Mouse (Mus musculus): ENCODE measurements around the gene Plxna4.

Plxna4 gene

DNA sequence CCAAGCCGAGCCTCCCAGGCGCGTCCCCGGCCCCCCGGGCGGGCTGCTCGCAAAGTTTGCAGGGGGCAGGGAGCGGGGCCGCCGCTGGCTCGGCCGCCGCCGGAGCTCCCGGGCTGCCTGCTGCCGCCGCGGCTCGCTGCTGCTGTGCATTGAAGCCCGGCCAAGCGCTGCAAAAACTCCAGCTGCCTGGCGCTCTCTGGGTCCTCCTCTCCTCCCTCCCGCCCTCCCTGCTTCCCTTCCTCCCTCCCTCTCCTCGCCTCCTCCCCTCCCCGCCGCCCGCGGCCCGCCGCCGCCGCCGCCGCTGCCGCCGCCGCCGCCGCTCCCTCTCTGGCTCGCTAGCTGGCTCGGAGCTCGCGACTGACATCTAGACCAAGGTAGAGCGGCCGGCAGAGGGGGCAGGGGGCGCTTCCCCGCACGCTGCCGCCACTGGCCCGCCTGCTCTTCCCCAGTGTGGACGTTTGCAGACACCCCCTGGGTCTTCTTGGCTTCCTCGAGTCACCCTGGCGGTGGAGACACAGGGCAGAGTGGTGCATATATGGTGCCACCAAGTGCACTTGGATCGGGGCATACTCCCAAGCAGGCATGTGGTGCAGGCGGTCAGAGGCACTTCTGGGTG, at the start of gene Plxna4:
Gene Plxna4 (minus strand): TSS at position 137 of the 616 bp plus-strand sequence.
- peak; percentile 61 for DNase-seq

DNA sequence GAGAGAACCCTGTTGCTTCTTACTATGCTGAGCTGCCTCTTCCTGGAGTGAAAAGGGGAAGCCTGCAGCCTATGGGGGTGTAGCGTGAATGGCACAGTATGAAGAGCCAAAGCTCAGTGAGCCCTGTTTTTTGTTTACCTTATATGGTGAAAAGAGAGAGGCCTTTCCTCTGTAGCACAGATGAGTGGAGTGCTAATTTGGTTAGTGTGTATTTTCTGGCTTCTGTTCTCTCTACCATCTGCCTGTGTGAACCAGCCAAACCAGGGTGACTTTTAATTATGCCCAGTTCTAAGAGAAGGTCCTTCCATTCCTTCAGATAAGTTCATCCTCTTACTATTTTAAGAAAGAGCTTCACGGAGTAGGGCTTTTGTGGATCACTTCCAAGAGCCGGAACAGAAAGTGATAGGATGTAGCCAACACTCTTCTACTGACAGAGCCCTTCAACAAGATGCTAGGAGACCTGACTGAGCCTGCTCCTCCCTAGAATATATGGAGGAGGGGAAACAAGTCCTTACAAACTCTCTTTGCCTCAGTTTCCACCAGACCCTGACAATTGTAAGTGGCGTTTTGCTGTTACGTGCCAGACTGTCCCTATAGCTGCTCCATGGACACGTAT, 49.7 kb upstream of the Plxna4 start:
- DNase-seq = no peak

DNA sequence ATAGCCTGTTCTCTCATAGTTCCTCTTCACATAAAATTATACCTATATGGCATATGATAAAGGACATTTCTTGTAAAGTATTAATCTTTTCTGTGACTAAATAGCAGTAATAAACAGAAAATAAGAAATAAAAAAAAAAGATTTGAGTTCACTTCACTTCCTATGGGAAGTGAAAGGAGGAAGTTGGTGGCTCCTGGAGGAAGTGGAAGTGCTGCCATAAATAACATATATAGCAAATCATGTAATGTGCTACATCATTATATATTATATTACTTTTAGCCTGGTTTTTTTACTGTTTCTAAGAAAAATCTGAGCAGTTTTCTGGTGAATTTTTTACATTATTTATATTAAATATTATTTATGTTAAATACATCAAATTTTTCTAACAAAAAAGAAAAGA, 22.7 kb upstream of the Plxna4 start:
- no peak for DNase-seq

DNA sequence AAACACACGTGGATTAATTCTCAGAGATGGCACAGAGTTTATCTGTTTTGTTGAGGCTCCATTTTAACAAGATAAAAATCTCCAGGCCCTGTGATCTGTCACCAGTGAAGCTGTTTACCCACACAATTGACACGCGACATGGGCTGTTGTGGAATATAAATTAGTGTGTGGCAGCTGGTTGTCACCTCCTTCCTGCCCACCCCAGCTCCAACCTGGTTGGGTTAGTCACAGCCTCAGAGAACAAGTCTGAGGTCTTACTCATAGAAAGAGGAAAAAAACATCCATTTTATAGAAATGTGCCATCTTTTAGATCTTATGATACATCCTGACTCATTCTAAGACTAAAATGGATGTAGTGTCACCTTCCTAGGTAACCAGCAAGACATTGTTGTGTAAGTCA, 18.8 kb upstream of the Plxna4 start:
- no peak for DNase-seq

- DNase-seq = no peak
Measured at GRCm38 (mm10) chr6:32605581-32605980, 17.6 kb upstream of the Plxna4 start.

DNA sequence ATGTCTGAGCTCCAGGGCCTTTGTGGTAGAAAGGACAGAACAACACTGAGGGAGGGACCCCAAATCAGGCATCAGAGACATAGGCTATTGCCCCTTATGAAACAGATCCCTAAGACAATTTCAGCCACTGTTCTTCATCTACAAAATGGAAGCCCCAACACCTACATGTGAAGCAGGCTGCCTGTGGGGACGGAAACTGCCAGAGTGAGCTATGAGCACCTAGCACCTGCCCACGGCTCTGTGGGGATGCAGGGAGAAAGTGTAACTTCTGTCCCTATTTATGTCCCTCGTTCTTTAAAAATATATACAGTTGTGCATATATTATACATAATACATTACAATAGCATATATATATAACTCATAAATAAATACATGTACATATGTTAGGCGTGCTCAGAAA, 16.9 kb upstream of the Plxna4 start:
- DNase-seq = no peak

DNA sequence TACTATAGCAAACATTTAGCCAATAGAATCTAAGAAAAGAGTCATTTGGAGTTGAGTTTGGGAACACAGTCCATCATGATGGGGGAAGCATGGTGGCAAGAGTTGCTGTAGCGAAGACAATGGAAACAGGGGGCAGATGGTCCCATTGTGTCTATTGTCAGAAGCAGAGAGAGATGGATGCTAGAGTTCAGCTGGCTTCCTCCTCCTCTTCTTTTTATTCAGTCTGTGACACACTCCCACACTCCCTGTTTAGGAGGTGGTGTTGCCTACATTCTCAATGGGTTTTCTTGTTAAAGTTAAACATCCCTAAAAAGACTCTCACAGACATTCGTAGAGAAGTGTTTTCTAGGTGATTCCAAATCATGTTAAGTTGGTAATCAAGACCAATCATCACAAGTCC, 14.1 kb upstream of the Plxna4 start:
- no peak for DNase-seq

DNA sequence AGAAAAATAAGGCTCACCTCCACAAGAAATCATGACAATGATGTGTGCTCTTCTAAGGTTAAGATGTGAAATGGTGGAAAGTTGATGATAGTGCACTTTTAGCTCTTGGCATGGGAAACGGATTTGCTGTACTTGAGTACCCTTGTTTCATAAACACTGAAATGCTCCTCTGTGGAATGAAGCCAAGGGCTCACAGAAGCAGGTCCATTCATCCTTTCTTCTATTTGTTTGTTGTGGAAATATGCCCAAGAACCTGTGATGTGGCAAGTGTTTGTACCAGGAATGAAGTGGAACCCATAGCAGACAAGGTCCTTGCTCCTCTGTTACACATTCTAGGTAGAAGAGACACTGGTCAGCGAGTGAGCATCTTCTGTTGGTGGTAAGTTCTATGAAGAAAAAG, 13.3 kb upstream of the Plxna4 start:
- DNase-seq = no peak

DNA sequence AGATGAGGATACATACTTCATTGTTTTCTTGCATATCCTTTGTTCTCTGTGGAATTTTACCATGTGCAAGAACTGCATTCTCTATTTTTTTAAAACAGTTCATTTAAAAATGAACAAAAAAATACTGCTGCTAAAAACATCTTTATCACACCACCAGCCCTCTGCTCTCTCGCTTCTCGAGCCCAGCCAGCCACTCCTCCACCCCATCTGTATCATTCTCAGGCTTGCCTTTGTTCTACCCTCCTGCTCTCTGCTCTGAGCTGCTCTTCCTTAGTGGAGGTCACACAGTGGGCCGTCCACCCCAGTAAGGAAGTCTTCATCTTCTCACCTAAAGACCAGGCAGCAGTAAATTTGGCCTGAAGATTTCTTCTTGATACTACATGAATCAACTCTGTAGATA, 7.6 kb upstream of the Plxna4 start:
- DNase-seq = no peak

DNA sequence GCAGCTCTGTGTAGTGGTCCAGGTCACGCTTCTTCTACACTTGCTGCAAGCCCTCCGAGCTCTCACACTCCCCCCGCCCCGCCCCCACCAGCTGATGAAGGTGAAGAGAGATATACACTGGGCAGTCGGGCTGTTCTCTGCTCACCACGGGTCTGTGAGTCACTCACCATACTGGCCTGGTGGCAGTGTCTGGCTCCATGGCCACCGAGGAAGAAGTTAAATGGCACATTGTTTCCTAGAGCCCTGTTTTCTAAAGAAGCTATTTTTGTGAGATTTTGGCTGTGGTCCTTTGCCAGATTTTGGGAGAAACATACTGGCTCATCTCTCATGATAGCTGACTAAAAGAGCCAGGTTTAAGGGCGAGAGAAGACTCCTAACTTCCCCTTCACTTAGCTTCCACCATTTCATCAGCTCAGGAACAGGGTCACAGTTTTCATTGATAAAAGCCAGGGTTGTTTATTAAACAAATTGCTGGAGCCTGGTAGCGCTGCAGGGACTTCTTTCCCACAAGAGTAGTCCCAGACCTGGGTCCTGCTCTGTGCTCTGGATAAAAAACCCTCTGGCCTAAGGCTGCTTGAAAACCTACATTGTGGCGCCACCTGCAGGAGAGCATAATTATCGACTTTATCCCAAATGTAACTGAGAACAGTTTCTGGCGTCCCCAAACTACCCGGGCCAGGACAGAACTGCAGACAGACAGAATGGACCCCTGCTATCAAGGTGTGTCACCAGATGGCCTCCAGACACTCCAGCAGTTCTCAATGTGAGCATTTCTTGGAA, 3.2 kb upstream of the Plxna4 start:
- peak; percentile 74 for DNase-seq

- DNase-seq = no peak
Measured at GRCm38 (mm10) chr6:32589632-32590031, 1.6 kb upstream of the Plxna4 start.

- DNase-seq = peak; percentile 26
Measured at GRCm38 (mm10) chr6:32587136-32588009, 619 bp downstream of the Plxna4 start.

DNA sequence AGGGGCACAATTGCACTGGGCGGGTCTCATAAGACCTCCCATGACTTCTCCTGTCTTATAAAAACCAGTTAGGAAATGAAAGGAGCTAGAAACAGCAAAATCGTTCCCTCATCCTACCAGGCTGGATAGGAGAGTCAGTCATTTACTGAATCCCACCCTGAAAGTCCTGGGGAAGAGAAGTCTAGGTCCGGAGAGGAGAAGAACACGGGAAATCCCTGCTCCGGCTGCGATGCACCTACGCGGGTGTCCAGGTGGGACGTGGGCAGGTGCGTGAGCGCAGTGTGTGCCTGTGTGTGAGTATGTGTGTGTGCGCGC, 1.2 kb downstream of the Plxna4 start:
- no peak for DNase-seq

DNA sequence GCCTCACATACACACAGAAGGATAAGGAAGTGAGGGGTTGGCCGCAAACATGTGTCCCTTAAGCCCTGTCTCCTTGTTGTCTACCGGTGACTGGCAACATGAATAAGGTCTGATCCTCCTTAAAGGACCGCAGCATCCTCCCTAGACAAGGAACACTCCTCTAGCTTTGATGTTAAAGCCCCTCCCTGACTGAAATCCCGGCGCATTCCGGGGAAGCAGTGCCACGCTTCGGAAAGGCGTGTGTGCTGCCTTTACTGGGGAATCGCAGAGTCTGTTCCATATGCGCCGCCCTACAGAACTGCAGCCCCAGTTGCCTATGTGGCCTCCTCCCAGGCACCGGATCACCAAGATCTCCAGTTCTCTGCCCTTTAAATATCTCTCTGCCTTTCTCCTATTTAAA, 1.6 kb downstream of the Plxna4 start:
- no peak for DNase-seq

GRCm38 (mm10) chr6:32585211-32585610, 2.8 kb downstream of the Plxna4 start:
- no peak for DNase-seq

DNA sequence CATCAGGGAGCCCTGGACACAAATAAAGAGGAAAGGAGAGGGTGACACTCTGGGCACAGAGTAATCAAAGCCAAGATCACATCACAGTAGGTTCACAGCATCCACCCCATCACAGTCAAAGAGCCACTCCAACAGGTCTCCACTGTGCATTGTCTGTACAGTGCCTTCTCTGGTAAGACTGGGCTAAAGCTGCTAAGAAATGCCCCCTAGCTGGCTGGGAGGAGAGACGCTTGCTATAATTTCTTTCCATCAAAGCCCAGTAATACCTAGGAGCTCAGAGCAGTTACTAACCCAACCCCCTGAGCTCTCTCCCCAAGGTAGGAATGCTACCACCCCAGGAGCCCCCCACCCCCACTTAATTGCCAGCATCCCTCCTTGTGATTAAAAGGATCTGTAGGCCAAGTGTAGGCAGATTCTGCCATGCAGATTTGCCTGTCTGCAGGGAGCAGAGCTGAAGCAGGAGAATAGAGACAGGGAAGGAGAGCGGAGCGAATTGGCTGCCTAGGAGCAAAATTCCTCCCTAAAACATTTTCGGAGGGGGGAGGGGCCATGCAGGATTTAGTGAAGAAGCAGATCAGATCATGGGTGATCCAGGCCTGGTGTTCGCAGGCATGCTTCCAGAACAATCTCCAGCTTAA, 3.6 kb downstream of the Plxna4 start:
- no peak for DNase-seq

DNA sequence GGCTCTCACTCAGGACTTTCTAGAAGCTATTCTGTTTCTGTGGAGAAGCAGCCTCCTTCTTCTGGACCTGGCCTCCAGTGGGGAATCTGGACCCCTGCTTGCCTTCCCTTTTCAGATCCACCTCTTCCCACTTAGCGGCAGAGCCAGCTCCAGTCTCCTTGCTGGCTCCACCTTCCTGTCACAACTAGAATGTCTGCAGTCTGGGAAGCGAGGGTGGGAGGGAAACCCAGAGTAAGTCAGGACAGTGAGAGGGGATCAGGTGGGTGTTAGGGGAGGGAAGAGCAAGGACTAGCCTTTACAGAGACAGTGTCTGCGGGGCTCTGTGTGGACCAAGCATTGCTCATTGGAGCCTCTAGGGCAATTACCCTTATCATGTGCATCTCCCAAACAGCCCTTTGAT, 4.4 kb downstream of the Plxna4 start:
- DNase-seq = no peak

- DNase-seq = no peak
Measured at GRCm38 (mm10) chr6:32571485-32571884, 16.5 kb downstream of the Plxna4 start.

- DNase-seq = no peak
Measured at GRCm38 (mm10) chr6:32570445-32570844, 17.5 kb downstream of the Plxna4 start.

- no peak for DNase-seq
Measured at GRCm38 (mm10) chr6:32569919-32570318, 18.1 kb downstream of the Plxna4 start.

- no peak for DNase-seq
Measured at GRCm38 (mm10) chr6:32546915-32547314, 41.1 kb downstream of the Plxna4 start.

DNA sequence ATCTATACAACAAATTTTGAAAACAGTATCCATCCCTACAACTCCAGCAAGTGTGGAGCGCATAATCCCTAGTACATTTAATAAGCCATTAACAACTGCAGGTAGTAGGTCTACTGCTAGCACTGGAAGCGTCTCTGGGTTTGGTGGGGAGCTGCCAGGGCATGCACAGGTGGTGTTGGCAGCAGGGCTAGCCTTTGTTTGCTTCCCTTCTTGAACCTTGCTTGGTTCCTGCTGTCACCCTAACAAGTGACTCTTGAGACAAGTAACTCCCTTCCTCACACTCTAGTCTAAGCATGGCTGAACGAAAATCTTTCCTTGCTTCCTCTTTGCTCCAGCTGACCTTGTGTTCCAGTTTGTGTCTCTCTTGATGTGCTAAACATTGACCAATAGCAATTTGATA, 44.0 kb downstream of the Plxna4 start:
- DNase-seq = no peak

GRCm38 (mm10) chr6:32540155-32540554, 47.8 kb downstream of the Plxna4 start:
- DNase-seq = no peak

Data from thymus, postnatal 4 days (tissue).